Comparison of ENCODE assay signal across 10 mouse cellular contexts in the genomic region with DNA sequence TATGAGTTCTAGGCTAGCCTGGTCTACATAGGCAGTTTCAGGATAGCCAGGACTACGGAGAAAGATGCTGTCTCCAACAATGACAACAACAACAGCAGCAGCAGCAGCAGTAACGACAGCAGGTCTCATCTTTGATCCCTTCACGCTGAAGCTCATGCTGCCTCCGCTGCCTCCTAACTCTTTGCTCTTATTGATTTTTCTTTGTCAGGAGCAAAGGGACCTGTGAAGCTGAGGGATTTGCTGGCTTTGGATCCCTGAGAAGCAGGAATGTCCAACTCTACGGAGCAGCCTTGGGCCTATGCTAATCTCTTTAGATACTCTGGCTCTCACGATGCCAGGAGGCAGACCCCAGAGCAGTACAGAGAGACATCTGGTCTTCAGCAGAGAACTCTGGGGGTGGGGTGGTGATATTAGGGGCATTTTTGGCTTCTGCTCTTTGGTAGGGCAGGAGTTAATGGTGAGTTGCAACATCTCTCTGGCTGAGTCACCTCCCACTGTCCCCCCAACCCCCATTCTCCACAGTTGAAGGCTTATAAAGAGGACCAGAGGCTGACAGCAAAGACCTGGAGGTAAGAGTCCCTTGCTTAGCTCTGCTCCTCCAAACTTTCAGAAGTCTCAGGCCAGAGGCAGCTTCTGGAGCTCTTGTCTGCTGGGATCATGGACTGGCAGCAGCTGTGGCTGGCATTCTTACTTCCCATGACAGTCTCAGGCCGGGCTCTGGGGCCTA. TPM values are rescaled to one million over a fixed set of nuclear protein-coding genes. Genes with fewer than 3 reads are reported as not detected.
DNase-seq lines count a peak whose midpoint lies in the region; ATAC-seq and TF ChIP-seq lines count a peak whose summit lies in the region.
"Had no signal": no experiment of that assay in that cellular context is flagged by ENCODE, and none has a peak within 500 bp of the region (broad histone marks: within the 10 kb centered on the region; RNA-seq: fewer than 3 reads in every experiment).

TSS of gene Mmp19 (plus strand) at position 513 of the 727 bp plus-strand sequence.

- no peak for DNase-seq in urinary bladder, adult 2 months (ENCODE audit: low spot score)
- DNase-seq in urinary bladder, postnatal 10 days (ENCODE audit: low spot score): no peak
- DNase-seq in left cerebral cortex, postnatal 36 days (ENCODE audit: low spot score in 2 of 2): no peak
- no peak for DNase-seq in layer of hippocampus, postnatal 10 days (ENCODE audit: low spot score in 2 of 2)
- DNase-seq in right cerebral cortex, postnatal 10 days (ENCODE audit: low spot score in 2 of 2): no peak
- DNase-seq in layer of hippocampus, postnatal 25 days (ENCODE audit: extremely low spot score in 1 of 2, low spot score in 1 of 2): no peak
- DNase-seq: cerebellum, postnatal 25 days had no signal

- H3K36me3 ChIP-seq in liver, embryonic 16.5 days (ENCODE audit: control insufficient read depth, insufficient read depth): no peaks in the 10 kb centered on the region

- peak; percentile 76 for TF ChIP-seq POLR2A in embryonic fibroblast, embryonic 13.5 days (IDR thresholded peaks at IDR 0.05; ENCODE audit: low read depth, low read length)

- no peaks in the 10 kb centered on the region for H3K9me3 ChIP-seq in liver, embryonic 16.5 days (replicated peaks; ENCODE audit: control insufficient read depth, low read length)

- intact Hi-C loops in left cerebral cortex, postnatal 36 days (cut with DNase I): no loop called here

- H3K27me3 ChIP-seq in liver, embryonic 16.5 days (ENCODE audit: control insufficient read depth, insufficient read depth, low read depth, low read length): no peaks in the 10 kb centered on the region

- H3K27ac ChIP-seq in embryonic fibroblast, embryonic 13.5 days (ENCODE audit: insufficient read depth, low read length): peak within 1 kb of the TSS; percentile 49
- peak within 1 kb of the TSS; percentile 56 for H3K27ac ChIP-seq in liver, embryonic 16.5 days (ENCODE audit: low read length)
- H3K27ac ChIP-seq: left cerebral cortex, adult 2 months had no signal

- H3K4me2 ChIP-seq in liver, embryonic 16.5 days (ENCODE audit: low read depth, low read length): peak within 1 kb of the TSS; percentile 25

- H3K4me3 ChIP-seq in embryonic fibroblast, embryonic 13.5 days (ENCODE audit: insufficient read depth, low read length): peak within 1 kb of the TSS; percentile 27; the same call in 1 of the 2 replicates
- H3K4me3 ChIP-seq in liver, embryonic 16.5 days (ENCODE audit: low read depth, low read length): peak within 1 kb of the TSS; percentile 38
- H3K4me3 ChIP-seq: left cerebral cortex, adult 2 months had no signal

- no peak for TF ChIP-seq CTCF in embryonic fibroblast, embryonic 13.5 days (IDR thresholded peaks at IDR 0.05; ENCODE audit: borderline replicate concordance, insufficient read depth, low read length)

- WGBS in liver, embryonic 16.5 days (ENCODE audit: insufficient replicate concordance): 51% methylated on average over 7 of the region's 7 CpGs

- H3K9ac ChIP-seq in liver, embryonic 16.5 days (ENCODE audit: low read depth, low read length): peak within 1 kb of the TSS; percentile 4; the same call in 1 of the 2 replicates

- peak; percentile 84 for ATAC-seq in liver, embryonic 16.5 days (ENCODE audit: low read depth)

- H3K4me1 ChIP-seq in embryonic fibroblast, embryonic 13.5 days (ENCODE audit: control insufficient read depth, insufficient read depth, low read length): 0 out of 2 replicates have a peak, but pooled peaks cover 4% of the 10 kb centered on the region
- H3K4me1 ChIP-seq in liver, embryonic 16.5 days (ENCODE audit: control insufficient read depth, low read depth, low read length): no peaks in the 10 kb centered on the region

RNA-seq across cellular contexts. Expression of gene Mmp19, which starts in this region (rescaled TPM):
- polyA plus RNA-seq in urinary bladder, adult 2 months (2012; rRNA removed): 19.8 and 22.1 TPM in 2 replicates
- 43.6 and 54.0 TPM in 2 replicates for polyA plus RNA-seq in embryonic fibroblast, embryonic 13.5 days (2011; ENCODE audit: insufficient read length, low read depth, missing spikeins)
- polyA plus RNA-seq in liver, embryonic 16.5 days (2015; fragmentation: Nextera tagmentation; extraction: Ambion mirVana): 10.4 and 10.6 TPM in 2 replicates
- under 1 TPM; 0.50 to 0.76 TPM for total RNA-seq in left cerebral cortex, postnatal 36 days (2021)
- total RNA-seq in layer of hippocampus, postnatal 10 days (2021): under 1 TPM; 0.53 to 0.89 TPM
- under 1 TPM; 0.54 to 0.81 TPM for total RNA-seq in layer of hippocampus, postnatal 25 days (2021)
